ENCODE assay signal across 8 mouse cellular contexts in genomic region chr8:4322470-4322869, GRCm38 (mm10). TPM values are rescaled to one million over a fixed set of nuclear protein-coding genes. Genes with fewer than 3 reads are reported as not detected.
A peak's percentile ranks its signal among the peaks of the same experiment; 100 is the strongest.
DNase-seq lines count a peak whose midpoint lies in the region; ATAC-seq lines count a peak whose summit lies in the region.

No protein-coding gene starts in this region.

- no peaks in the 10 kb centered on the region for H3K27me3 ChIP-seq in heart, embryonic 11.5 days (ENCODE audit: control insufficient read depth, insufficient read depth, low read length)

- DNase-seq in heart, adult 11 months, result peak; percentile 95
- peak; percentile 73 for DNase-seq in cerebellum, adult 9-11 months
- DNase-seq in gastrocnemius, adult 18-20 months (ENCODE audit: low spot score), result peak; percentile 80
- peak; percentile 88 for DNase-seq in hindlimb bud, embryonic 11.5 days (ENCODE audit: extremely low spot score, low read depth, low spot score)
- peak; percentile 63 to 79 for DNase-seq in left cerebral cortex, postnatal 36 days (ENCODE audit: low spot score in 2 of 2)
- peak; percentile 48 to 76 for DNase-seq in monocyte, adult 2 months (ENCODE audit: low read depth in 1 of 2, low spot score in 2 of 2)
- DNase-seq in spleen, postnatal 36 days (ENCODE audit: low spot score in 2 of 2), result peak; percentile 73 to 85

- 31% methylated on average over 2 of the region's 2 CpGs for WGBS in heart, embryonic 11.5 days (ENCODE audit: insufficient replicate concordance)

- peaks cover 25% of the 10 kb centered on the region for H3K4me1 ChIP-seq in heart, embryonic 11.5 days (ENCODE audit: control insufficient read depth, insufficient read depth, low read length)

- no peak overlapping the region for H3K4me2 ChIP-seq in heart, embryonic 11.5 days

- H3K4me3 ChIP-seq in heart, embryonic 11.5 days (ENCODE audit: low read depth, low read length), result no peak overlapping the region

- H3K9ac ChIP-seq in heart, embryonic 11.5 days (ENCODE audit: low read depth, low read length), result no peak overlapping the region

- H3K27ac ChIP-seq in heart, embryonic 11.5 days (ENCODE audit: low read depth, low read length), result no peak overlapping the region

- H3K9me3 ChIP-seq in heart, embryonic 11.5 days (replicated peaks; ENCODE audit: control insufficient read depth, low read length), result no peaks in the 10 kb centered on the region

- ATAC-seq in heart, embryonic 11.5 days (replicated peaks; ENCODE audit: insufficient number of reproducible peaks, low FRiP score, low TSS enrichment), result no peak

- intact Hi-C loops in left cerebral cortex, postnatal 36 days (cut with DNase I), result loop anchor here (1.0 to 5.0 kb wide), 2 partner anchors 45 to 73 kb away; partner anchors contain the start of gene Timm44

- H3K36me3 ChIP-seq in heart, embryonic 11.5 days (ENCODE audit: control insufficient read depth, insufficient read depth, low read length), result peaks cover 2% of the 10 kb centered on the region; the same call in 1 of the 2 replicates

RNA-seq across cellular contexts. Expression of gene Ccl25, which starts 2.5 kb away (rescaled TPM):
- polyA plus RNA-seq in heart, embryonic 11.5 days (2014; fragmentation: Nextera tagmentation; extraction: Ambion mirVana), result 13.4 and 14.2 TPM in 2 replicates
- total RNA-seq in gastrocnemius, adult 18-20 months (2021), result 1 to 10 TPM; 7.0 to 8.5 TPM
- total RNA-seq in left cerebral cortex, postnatal 36 days (2021), result 10 to 100 TPM; 14.7 to 32.5 TPM

RNA-seq across cellular contexts. Expression of gene Elavl1, which starts 2.7 kb away (rescaled TPM):
- 207 and 208 TPM in 2 replicates for polyA plus RNA-seq in heart, embryonic 11.5 days (2014; fragmentation: Nextera tagmentation; extraction: Ambion mirVana)
- total RNA-seq in gastrocnemius, adult 18-20 months (2021), result 10 to 100 TPM; 39.2 to 42.3 TPM
- total RNA-seq in left cerebral cortex, postnatal 36 days (2021), result 10 to 100 TPM; 67.1 to 79.3 TPM

RNA-seq across cellular contexts. Expression of gene Timm44, which starts 46.8 kb away (rescaled TPM):
- polyA plus RNA-seq in heart, embryonic 11.5 days (2014; fragmentation: Nextera tagmentation; extraction: Ambion mirVana), result 76.9 and 79.6 TPM in 2 replicates
- 10 to 100 TPM; 58.0 to 58.2 TPM for total RNA-seq in gastrocnemius, adult 18-20 months (2021)
- 10 to 100 TPM; 58.9 to 75.6 TPM for total RNA-seq in left cerebral cortex, postnatal 36 days (2021)
